Mouse (Mus musculus): ENCODE results near the gene Gpx8. TPM values are rescaled to one million over a fixed set of nuclear protein-coding genes. Genes with fewer than 3 reads are reported as not detected.

Gpx8 gene
- total and polyA plus RNA-seq, 3 experiments = not detected

GRCm38 (mm10) chr13:112997369-112997768 lies 48.8 kb downstream of the Gpx8 start:
- peaks cover 0 to 2% of the 10 kb centered on the region in 2 experiments; a peak in 1 of 4 replicates for H3K27me3 ChIP-seq (ENCODE audit: control insufficient read depth in 1 of 2, insufficient read depth in 2 of 2, low read length in 2 of 2)
- H3K9me3 ChIP-seq (replicated peaks; ENCODE audit: insufficient read depth, low read length) = no peaks in the 10 kb centered on the region
- TF ChIP-seq MAX (IDR thresholded peaks at IDR 0.05; ENCODE audit: low read length) (no peak), MXI1 (IDR thresholded peaks at IDR 0.05; ENCODE audit: low read depth, low read length) (no peak), KAT2A (conservative IDR thresholded peaks at IDR 0.05; ENCODE audit: low read depth, low read length) (no peak), TBP (IDR thresholded peaks at IDR 0.05; ENCODE audit: low read depth, low read length) (no peak), ZNF384 (IDR thresholded peaks at IDR 0.05; ENCODE audit: low read depth, low read length) (no peak), TCF12 (IDR thresholded peaks at IDR 0.05; ENCODE audit: low read depth, low read length) (no peak), MEF2A (IDR thresholded peaks at IDR 0.05; ENCODE audit: extremely low read depth, insufficient replicate concordance, low read depth, low read length, poor library complexity, severe bottlenecking) (no peak), POLR2A (IDR thresholded peaks at IDR 0.05; ENCODE audit: control insufficient read depth in 1 of 2, insufficient read depth in 1 of 2, low read depth in 1 of 2, low read length in 2 of 2, poor library complexity in 1 of 2) (no peak), CTCF (IDR thresholded peaks at IDR 0.05 in 2 of 3, conservative IDR thresholded peaks at IDR 0.05 in 1 of 3; ENCODE audit: control insufficient read depth in 1 of 3, insufficient read depth in 1 of 3, low read depth in 2 of 3, low read length in 3 of 3, poor library complexity in 1 of 3, severe bottlenecking in 1 of 3) (no peak), NRF1 (IDR thresholded peaks at IDR 0.05; ENCODE audit: insufficient read depth, low read depth, low read length, poor library complexity, severe bottlenecking) (no peak), ZC3H11A (IDR thresholded peaks at IDR 0.05; ENCODE audit: low read depth, low read length) (no peak), JUND (IDR thresholded peaks at IDR 0.05; ENCODE audit: low read depth, low read length) (no peak), BHLHE40 (IDR thresholded peaks at IDR 0.05; ENCODE audit: borderline replicate concordance, low read depth, low read length) (no peak), UBTF (IDR thresholded peaks at IDR 0.05; ENCODE audit: borderline replicate concordance, insufficient read depth, low read depth, low read length) (no peak), GATA1 (IDR thresholded peaks at IDR 0.05; ENCODE audit: low read depth, low read length) (no peak), USF2 (IDR thresholded peaks at IDR 0.05; ENCODE audit: borderline replicate concordance in 1 of 2, insufficient read depth in 1 of 2, low read depth in 1 of 2, low read length in 2 of 2) (no peak), MYC (IDR thresholded peaks at IDR 0.05; ENCODE audit: low read depth, low read length) (no peak), MAFK (IDR thresholded peaks at IDR 0.05; ENCODE audit: borderline replicate concordance, low read depth, low read length) (no peak), ZKSCAN1 (IDR thresholded peaks at IDR 0.05; ENCODE audit: low read depth, low read length) (no peak)
- H3K4me3 ChIP-seq (ENCODE audit: control insufficient read depth in 1 of 2, insufficient read depth in 1 of 2, low read depth in 2 of 2, low read length in 2 of 2) = no peak overlapping the region
- H3K36me3 ChIP-seq (ENCODE audit: control insufficient read depth in 1 of 2, insufficient read depth in 2 of 2, low read length in 2 of 2) = no peaks in the 10 kb centered on the region
- H3K79me2 ChIP-seq (ENCODE audit: control insufficient read depth, insufficient read depth, low read length, poor library complexity) = no peaks in the 10 kb centered on the region
- H3K9ac ChIP-seq (ENCODE audit: control insufficient read depth, low read depth, low read length, poor library complexity, severe bottlenecking) = no peak overlapping the region
- DNase-seq (ENCODE audit: low read depth, low spot score) = no peak
- no peaks in the 10 kb centered on the region for H3K4me1 ChIP-seq (ENCODE audit: control insufficient read depth in 1 of 2, insufficient read depth in 2 of 2, low read length in 2 of 2)
- H3K27ac ChIP-seq (ENCODE audit: control insufficient read depth, low read depth, low read length) = no peak overlapping the region

- no peak overlapping the region for H3K27ac ChIP-seq (ENCODE audit: control insufficient read depth, low read depth, low read length)
- no peak for DNase-seq (ENCODE audit: low read depth, low spot score)
- no peaks in the 10 kb centered on the region for H3K4me1 ChIP-seq (ENCODE audit: control insufficient read depth in 1 of 2, insufficient read depth in 2 of 2, low read length in 2 of 2)
- TF ChIP-seq ZC3H11A (IDR thresholded peaks at IDR 0.05; ENCODE audit: low read depth, low read length) (no peak), BHLHE40 (IDR thresholded peaks at IDR 0.05; ENCODE audit: borderline replicate concordance, low read depth, low read length) (no peak), CTCF (IDR thresholded peaks at IDR 0.05 in 2 of 3, conservative IDR thresholded peaks at IDR 0.05 in 1 of 3; ENCODE audit: control insufficient read depth in 1 of 3, insufficient read depth in 1 of 3, low read depth in 2 of 3, low read length in 3 of 3, poor library complexity in 1 of 3, severe bottlenecking in 1 of 3) (no peak), CHD1 (IDR thresholded peaks at IDR 0.05; ENCODE audit: low read depth, low read length) (no peak), KAT2A (conservative IDR thresholded peaks at IDR 0.05; ENCODE audit: low read depth, low read length) (no peak), MXI1 (IDR thresholded peaks at IDR 0.05; ENCODE audit: low read depth, low read length) (no peak), USF1 (IDR thresholded peaks at IDR 0.05; ENCODE audit: low read depth, low read length) (no peak), HCFC1 (IDR thresholded peaks at IDR 0.05; ENCODE audit: low read depth, low read length) (no peak), MEF2A (IDR thresholded peaks at IDR 0.05; ENCODE audit: extremely low read depth, insufficient replicate concordance, low read depth, low read length, poor library complexity, severe bottlenecking) (no peak), ETS1 (IDR thresholded peaks at IDR 0.05; ENCODE audit: low read depth, low read length) (no peak), USF2 (IDR thresholded peaks at IDR 0.05; ENCODE audit: borderline replicate concordance in 1 of 2, insufficient read depth in 1 of 2, low read depth in 1 of 2, low read length in 2 of 2) (no peak), NRF1 (IDR thresholded peaks at IDR 0.05; ENCODE audit: insufficient read depth, low read depth, low read length, poor library complexity, severe bottlenecking) (no peak), RAD21 (IDR thresholded peaks at IDR 0.05; ENCODE audit: low read depth, low read length) (no peak), MAFK (IDR thresholded peaks at IDR 0.05; ENCODE audit: borderline replicate concordance, low read depth, low read length) (no peak)
- H3K9me3 ChIP-seq (replicated peaks; ENCODE audit: insufficient read depth, low read length) = no peaks in the 10 kb centered on the region
- no peak overlapping the region for H3K4me3 ChIP-seq (ENCODE audit: control insufficient read depth in 1 of 2, insufficient read depth in 1 of 2, low read depth in 2 of 2, low read length in 2 of 2)
- 0 out of 4 replicates have a peak, but pooled peaks cover 0 to 2% of the 10 kb centered on the region in 2 experiments for H3K27me3 ChIP-seq (ENCODE audit: control insufficient read depth in 1 of 2, insufficient read depth in 2 of 2, low read length in 2 of 2)
- H3K79me2 ChIP-seq (ENCODE audit: control insufficient read depth, insufficient read depth, low read length, poor library complexity) = no peaks in the 10 kb centered on the region
- H3K9ac ChIP-seq (ENCODE audit: control insufficient read depth, low read depth, low read length, poor library complexity, severe bottlenecking) = no peak overlapping the region
- H3K36me3 ChIP-seq (ENCODE audit: control insufficient read depth in 1 of 2, insufficient read depth in 2 of 2, low read length in 2 of 2) = no peaks in the 10 kb centered on the region
These were observed 49.8 kb downstream of the Gpx8 start for GRCm38 (mm10) chr13:112996407-112996806.

Measured in MEL (cell line).